Mouse (Mus musculus) neural tube, embryonic 11.5 days (tissue): Measurements from ENCODE around the gene Nol12. TPM values are rescaled to one million over a fixed set of nuclear protein-coding genes. Genes with fewer than 3 reads are reported as not detected.

ENCODE experiments used
- ATAC-seq: fragments of 200-750 bp; cut with Nextera tagmentation; 2 replicates; pipeline ENCODE4 v1.8.0; 2017; ENCODE audit warnings: moderate number of reproducible peaks, mild to moderate bottlenecking, moderate TSS enrichment, moderate library complexity; ENCODE audit not compliant: insufficient read depth, low FRiP score, low TSS enrichment
- DNase-seq: peaks from one replicate; pipeline ENCODE4 v3.0.0-alpha.2; 2015; ENCODE audit warnings: low spot score
- H3K27ac ChIP-seq: fragments of 300-500 bp; sonication (generic); 2 replicates; pipeline ENCODE4 v1.5.1; 2014; ENCODE audit warnings: low read depth, mild to moderate bottlenecking, low read length
- H3K27me3 ChIP-seq: fragments of 300-500 bp; sonication (generic); 2 replicates; pipeline ENCODE4 v1.6.1; 2014; ENCODE audit warnings: mild to moderate bottlenecking, low read length, mixed read lengths; ENCODE audit not compliant: control insufficient read depth, insufficient read depth
- H3K36me3 ChIP-seq: fragments of 300-500 bp; sonication (generic); 2 replicates; pipeline ENCODE4 v1.6.1; 2014; ENCODE audit warnings: mild to moderate bottlenecking, low read length, moderate library complexity, mixed read lengths; ENCODE audit not compliant: control insufficient read depth, insufficient read depth
- H3K4me1 ChIP-seq: fragments of 300-500 bp; sonication (generic); 2 replicates; pipeline ENCODE4 v1.6.1; 2014; ENCODE audit warnings: low read length, mixed read lengths; ENCODE audit not compliant: control insufficient read depth, insufficient read depth
- H3K4me2 ChIP-seq: fragments of 300-500 bp; sonication (generic); 2 replicates; pipeline ENCODE4 v1.6.1; 2014; ENCODE audit warnings: low read depth, mild to moderate bottlenecking, moderate library complexity
- H3K4me3 ChIP-seq: fragments of 300-500 bp; sonication (generic); 2 replicates; pipeline ENCODE4 v1.5.1; 2014; ENCODE audit warnings: low read depth, low read length
- H3K9ac ChIP-seq: fragments of 300-500 bp; sonication (generic); 2 replicates; pipeline ENCODE4 v1.6.1; 2014; ENCODE audit warnings: mild to moderate bottlenecking, low read length
- H3K9me3 ChIP-seq: fragments of 300-500 bp; sonication (generic); 2 replicates; pipeline ENCODE4 v1.6.1; 2016; ENCODE audit warnings: low read length; ENCODE audit not compliant: control insufficient read depth
- WGBS: fragments of 180-500 bp; shearing (Covaris S2); extraction: QIAGEN DNeasy Blood & Tissue Kit; methylation state at CpG from one replicate; pipeline ENCODE4 v1.1.7; 2014; 5-methylcytosine and 5-hydroxymethylcytosine counted together
- polyA plus RNA-seq: library from polyadenylated mRNA; unstranded; fragments of >200 nt; fragmentation: Nextera tagmentation; extraction: Ambion mirVana; gene quantifications from 2 replicates; pipeline ENCODE4 v1.2.1, GENCODE M21; 2014

Nol12 gene
- polyA plus RNA-seq, 1 experiment from 2014 or later, result 55.9 TPM

DNA sequence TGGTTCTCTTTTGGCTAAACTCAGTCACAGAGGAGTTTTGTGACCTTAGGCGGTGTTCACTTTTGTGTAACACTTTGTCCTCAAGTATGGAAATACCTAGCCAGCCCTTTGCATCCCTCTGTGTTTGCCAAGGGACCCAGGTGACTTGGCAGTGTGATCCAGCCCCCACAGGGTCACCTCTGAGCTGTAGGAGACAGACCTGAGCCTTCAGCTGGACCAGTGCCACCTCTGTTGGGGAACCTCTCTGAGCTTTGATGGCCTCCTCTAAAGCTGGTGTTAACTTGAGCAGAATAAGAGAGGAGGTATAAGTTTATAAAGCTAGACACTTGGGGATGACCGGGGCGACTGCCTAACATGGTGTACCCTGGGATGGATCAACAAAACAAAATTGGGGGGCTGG, 14.2 kb downstream of the Nol12 start:
- Histone ChIP-seq H3K4me3 (no peak overlapping the region), H3K27ac (no peak overlapping the region)

GRCm38 (mm10) chr15:78955663-78956062, 20.9 kb downstream of the Nol12 start:
- H3K4me2 ChIP-seq, result no peak overlapping the region
- no peaks in the 10 kb centered on the region for H3K27me3 ChIP-seq
- H3K9me3 ChIP-seq, result no peaks in the 10 kb centered on the region
- no peak overlapping the region for H3K27ac ChIP-seq
- peaks cover 5% of the 10 kb centered on the region; the same call in 1 of the 2 replicates for H3K36me3 ChIP-seq
- no peaks in the 10 kb centered on the region for H3K4me1 ChIP-seq
- ATAC-seq, result no peak
- no peak overlapping the region for H3K4me3 ChIP-seq
- no peak for DNase-seq
- no peak overlapping the region for H3K9ac ChIP-seq
- WGBS, result 76% methylated on average over 3 of the region's 3 CpGs

More for the DNA sequence above, 14.2 kb downstream of the Nol12 start:
- Histone ChIP-seq H3K4me1 (0 out of 2 replicates have a peak, but pooled peaks cover 3% of the 10 kb centered on the region), H3K9me3 (no peaks in the 10 kb centered on the region), H3K27me3 (no peaks in the 10 kb centered on the region), H3K4me2 (peak overlapping the region; percentile 23; the same call in 1 of the 2 replicates), H3K36me3 (no peaks in the 10 kb centered on the region), H3K9ac (no peak overlapping the region)
- WGBS, result 97% methylated on average over 3 of the region's 3 CpGs
- ATAC-seq (no peak), DNase-seq (no peak)

DNA sequence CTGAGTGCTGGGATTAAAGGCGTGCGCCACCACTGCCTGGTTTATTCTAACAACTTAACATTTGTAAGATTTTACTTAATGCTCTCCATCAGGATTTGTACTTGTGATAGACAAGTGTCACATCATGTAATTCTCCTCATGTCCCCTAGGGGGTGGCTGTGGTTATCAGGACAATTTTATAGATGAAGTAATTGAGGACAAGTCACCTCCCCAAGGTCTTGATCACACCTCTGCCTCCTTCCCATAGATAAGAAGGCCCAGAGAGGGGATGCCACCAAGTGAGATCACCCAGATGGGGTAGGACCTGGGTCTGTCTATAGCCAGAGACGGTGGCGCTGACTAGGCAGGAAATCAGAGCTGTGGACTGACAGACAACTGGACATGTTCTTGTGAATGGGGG, 21.6 kb downstream of the Nol12 start:
- 84% methylated on average over 4 of the region's 4 CpGs for WGBS
- Histone ChIP-seq H3K27ac (no peak overlapping the region), H3K4me1 (no peaks in the 10 kb centered on the region), H3K36me3 (peaks cover 5% of the 10 kb centered on the region; the same call in 1 of the 2 replicates), H3K4me2 (no peak overlapping the region), H3K9me3 (no peaks in the 10 kb centered on the region), H3K27me3 (no peaks in the 10 kb centered on the region), H3K4me3 (no peak overlapping the region), H3K9ac (no peak overlapping the region)
- DNase-seq (no peak), ATAC-seq (no peak)

- Histone ChIP-seq H3K4me1 (no peaks in the 10 kb centered on the region), H3K9ac (no peak overlapping the region), H3K4me2 (no peak overlapping the region), H3K4me3 (no peak overlapping the region), H3K27ac (no peak overlapping the region), H3K9me3 (no peaks in the 10 kb centered on the region), H3K36me3 (peaks cover 6% of the 10 kb centered on the region; the same call in 1 of the 2 replicates), H3K27me3 (no peaks in the 10 kb centered on the region)
- 66% methylated on average over 15 of the region's 15 CpGs for whole genome bisulfite sequencing
- no peak for DNase-seq
- no peak for ATAC-seq
These were observed 22.3 kb downstream of the Nol12 start for GRCm38 (mm10) chr15:78957021-78957420.

GRCm38 (mm10) chr15:78959537-78959936, 24.8 kb downstream of the Nol12 start:
- peaks cover 9% of the 10 kb centered on the region; the same call in 1 of the 2 replicates for H3K36me3 ChIP-seq
- 87% methylated on average over 11 of the region's 11 CpGs for WGBS

GRCm38 (mm10) chr15:78960088-78960487, 25.4 kb downstream of the Nol12 start:
- no peak overlapping the region for H3K9ac ChIP-seq
- no peaks in the 10 kb centered on the region for H3K27me3 ChIP-seq
- peaks cover 9% of the 10 kb centered on the region; the same call in 1 of the 2 replicates for H3K36me3 ChIP-seq
- H3K4me3 ChIP-seq, result no peak overlapping the region
- H3K27ac ChIP-seq, result no peak overlapping the region
- DNase-seq (no peak), ATAC-seq (no peak)
- no peak overlapping the region for H3K4me2 ChIP-seq
- no peaks in the 10 kb centered on the region for H3K9me3 ChIP-seq
- no peaks in the 10 kb centered on the region for H3K4me1 ChIP-seq
- 79% methylated on average over 4 of the region's 4 CpGs for WGBS

More at GRCm38 (mm10) chr15:78959537-78959936, 24.8 kb downstream of the Nol12 start:
- DNase-seq (no peak), ATAC-seq (no peak)
- Histone ChIP-seq H3K4me1 (no peaks in the 10 kb centered on the region), H3K4me3 (no peak overlapping the region), H3K27ac (no peak overlapping the region), H3K27me3 (no peaks in the 10 kb centered on the region), H3K9me3 (no peaks in the 10 kb centered on the region), H3K9ac (no peak overlapping the region), H3K4me2 (no peak overlapping the region)

DNA sequence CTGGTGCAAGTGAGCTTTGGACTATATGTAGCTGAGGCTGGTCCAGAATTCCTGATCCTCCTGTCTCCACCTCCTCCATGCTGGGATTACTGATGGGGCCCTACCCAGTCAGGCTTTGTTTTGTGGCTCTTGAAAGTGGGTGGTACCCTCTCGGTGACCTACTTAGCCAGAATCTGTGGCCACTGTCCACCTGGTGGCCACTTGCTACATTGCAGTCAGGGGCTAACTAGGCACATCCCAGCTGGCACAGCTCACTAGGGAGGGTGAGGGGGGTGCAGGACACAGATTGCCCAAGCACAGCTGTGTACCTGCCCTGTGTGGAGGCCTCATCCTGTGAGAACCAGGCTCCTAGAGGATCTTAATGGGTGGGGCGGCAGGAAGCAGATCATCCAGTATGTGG, 28.2 kb downstream of the Nol12 start:
- H3K36me3 ChIP-seq, result peaks cover 14% of the 10 kb centered on the region; the same call in 1 of the 2 replicates

GRCm38 (mm10) chr15:78971626-78972025, 36.9 kb downstream of the Nol12 start:
- Histone ChIP-seq H3K36me3 (peaks cover 8% of the 10 kb centered on the region; the same call in 1 of the 2 replicates), H3K9me3 (no peaks in the 10 kb centered on the region), H3K4me1 (no peaks in the 10 kb centered on the region), H3K27ac (no peak overlapping the region), H3K27me3 (no peaks in the 10 kb centered on the region), H3K4me3 (no peak overlapping the region), H3K9ac (no peak overlapping the region), H3K4me2 (no peak overlapping the region)
- 81% methylated on average over 6 of the region's 6 CpGs for WGBS
- DNase-seq, result no peak
- no peak for ATAC-seq

More for the DNA sequence above, 28.2 kb downstream of the Nol12 start:
- H3K27ac ChIP-seq, result no peak overlapping the region
- WGBS, result 33% methylated on average over 2 of the region's 2 CpGs
- H3K9ac ChIP-seq, result no peak overlapping the region
- ATAC-seq (peak; percentile 48), DNase-seq (peak; percentile 73)
- no peaks in the 10 kb centered on the region for H3K27me3 ChIP-seq
- no peak overlapping the region for H3K4me3 ChIP-seq
- no peaks in the 10 kb centered on the region for H3K9me3 ChIP-seq
- no peaks in the 10 kb centered on the region for H3K4me1 ChIP-seq
- H3K4me2 ChIP-seq, result no peak overlapping the region

GRCm38 (mm10) chr15:78973950-78974349, 39.2 kb downstream of the Nol12 start:
- Histone ChIP-seq H3K36me3 (peaks cover 2% of the 10 kb centered on the region; the same call in 1 of the 2 replicates), H3K4me2 (no peak overlapping the region), H3K27me3 (no peaks in the 10 kb centered on the region), H3K9me3 (no peaks in the 10 kb centered on the region), H3K9ac (no peak overlapping the region; the same call in 1 of the 2 replicates), H3K4me1 (peaks cover 2% of the 10 kb centered on the region; the same call in 1 of the 2 replicates), H3K27ac (no peak overlapping the region), H3K4me3 (no peak overlapping the region)
- no peak for DNase-seq
- no peak for ATAC-seq
- 72% methylated on average over 7 of the region's 7 CpGs for WGBS
